26 mouse cellular contexts compared by ENCODE assay signal in the genomic region with DNA sequence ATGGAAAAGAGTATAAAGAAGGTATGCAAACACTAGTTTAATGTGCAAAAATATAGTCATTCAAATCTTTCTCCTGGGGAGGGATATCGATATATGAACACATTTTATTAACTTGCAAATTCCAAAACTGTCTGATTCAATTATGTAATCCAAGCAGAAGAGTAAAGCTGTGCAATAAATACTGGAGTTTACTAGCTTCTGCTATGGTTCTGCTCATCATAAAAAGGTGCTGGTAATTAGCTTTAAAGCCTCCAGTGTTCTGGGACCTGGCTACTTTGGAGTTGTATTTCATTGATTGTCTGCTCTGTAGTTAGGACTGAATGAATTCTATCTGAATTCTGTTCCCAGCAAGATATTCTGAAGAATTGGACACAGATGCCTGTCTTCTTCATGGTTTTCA.
DNase-seq lines count a peak whose midpoint lies in the region; ATAC-seq lines count a peak whose summit lies in the region.
"Had no signal": no experiment of that assay in that cellular context is flagged by ENCODE, and none has a peak within 500 bp of the region (broad histone marks: within the 10 kb centered on the region; RNA-seq: fewer than 3 reads in every experiment).

No protein-coding gene starts in this region.

- H3K36me3 ChIP-seq in limb, embryonic 11.5 days (ENCODE audit: control insufficient read depth, insufficient read depth, low read length): no peaks in the 10 kb centered on the region
- H3K36me3 ChIP-seq in limb, embryonic 10.5 days: no peaks in the 10 kb centered on the region
- H3K36me3 ChIP-seq in limb, embryonic 13.5 days: no peaks in the 10 kb centered on the region
- no peaks in the 10 kb centered on the region for H3K36me3 ChIP-seq in hindbrain, embryonic 13.5 days
- H3K36me3 ChIP-seq: embryonic facial prominence, embryonic 13.5 days; forebrain, embryonic 15.5 days; G1E had no signal

- peak; percentile 6 for DNase-seq in embryo, embryonic 10.5 days (ENCODE audit: low spot score)
- no peak for DNase-seq in embryo, embryonic 9.5 days (ENCODE audit: extremely low spot score)
- DNase-seq in limb, embryonic 11.5 days (ENCODE audit: low spot score): no peak
- no peak for DNase-seq in limb, embryonic 10.5 days (ENCODE audit: low spot score)
- no peak for DNase-seq in adipocyte (ENCODE audit: low spot score)
- DNase-seq: adrenal gland, adult 2 months; adrenal gland, postnatal 10 days; adrenal gland, postnatal 25 days; B cell, adult 2 months; cerebellum, adult 11 months; cerebellum, adult 18-20 months; cerebellum, adult 8-10 months; cerebellum, adult 9-11 months; cerebellum, postnatal 14 days; cerebellum, postnatal 36 days; forebrain, postnatal 0 days had no signal

- H3K4me2 ChIP-seq in limb, embryonic 11.5 days (ENCODE audit: low read depth, severe bottlenecking): no peak overlapping the region
- H3K4me2 ChIP-seq in limb, embryonic 13.5 days (replicated peaks): no peak overlapping the region
- H3K4me2 ChIP-seq in hindbrain, embryonic 13.5 days: no peak overlapping the region
- H3K4me2 ChIP-seq: embryonic facial prominence, embryonic 13.5 days; forebrain, embryonic 13.5 days; forebrain, embryonic 15.5 days had no signal

- H3K27ac ChIP-seq in limb, embryonic 11.5 days (replicated peaks; ENCODE audit: low read depth, low read length): no peak overlapping the region
- H3K27ac ChIP-seq in limb, embryonic 10.5 days: no peak overlapping the region
- H3K27ac ChIP-seq in limb, embryonic 13.5 days: no peak overlapping the region
- H3K27ac ChIP-seq in hindbrain, embryonic 13.5 days: no peak overlapping the region
- H3K27ac ChIP-seq: embryonic facial prominence, embryonic 13.5 days; forebrain, embryonic 13.5 days; forebrain, embryonic 15.5 days had no signal

- H3K9me3 ChIP-seq in limb, embryonic 11.5 days (ENCODE audit: control insufficient read depth, low read length): no peaks in the 10 kb centered on the region
- H3K9me3 ChIP-seq in limb, embryonic 10.5 days (replicated peaks): no peaks in the 10 kb centered on the region
- no peaks in the 10 kb centered on the region for H3K9me3 ChIP-seq in limb, embryonic 13.5 days
- no peaks in the 10 kb centered on the region for H3K9me3 ChIP-seq in hindbrain, embryonic 13.5 days
- H3K9me3 ChIP-seq: embryonic facial prominence, embryonic 13.5 days; forebrain, embryonic 13.5 days; forebrain, embryonic 15.5 days; G1E had no signal

- H3K9ac ChIP-seq in limb, embryonic 11.5 days (ENCODE audit: low read length): no peak overlapping the region
- no peak overlapping the region for H3K9ac ChIP-seq in limb, embryonic 13.5 days
- H3K9ac ChIP-seq in hindbrain, embryonic 13.5 days: no peak overlapping the region
- H3K9ac ChIP-seq: embryonic facial prominence, embryonic 13.5 days; forebrain, embryonic 13.5 days; forebrain, embryonic 15.5 days; forebrain, postnatal 0 days had no signal

- 0 out of 2 replicates have a peak, but pooled peaks cover 2% of the 10 kb centered on the region for H3K4me1 ChIP-seq in limb, embryonic 11.5 days (ENCODE audit: control insufficient read depth, insufficient read depth, low read length)
- peaks cover 4% of the 10 kb centered on the region; the same call in 1 of the 2 replicates for H3K4me1 ChIP-seq in limb, embryonic 10.5 days
- peaks cover 9% of the 10 kb centered on the region; the same call in 1 of the 2 replicates for H3K4me1 ChIP-seq in limb, embryonic 13.5 days
- H3K4me1 ChIP-seq in hindbrain, embryonic 13.5 days (replicated peaks): no peaks in the 10 kb centered on the region
- H3K4me1 ChIP-seq: forebrain, embryonic 13.5 days; forebrain, embryonic 15.5 days had no signal

- WGBS in limb, embryonic 11.5 days: 46% methylated on average over 1 of the region's 1 CpGs
- 69% methylated on average over 1 of the region's 1 CpGs for WGBS in limb, embryonic 10.5 days
- whole genome bisulfite sequencing in limb, embryonic 13.5 days: 17% methylated on average over 1 of the region's 1 CpGs
- 82% methylated on average over 1 of the region's 1 CpGs for WGBS in hindbrain, embryonic 13.5 days

- ATAC-seq in limb, embryonic 11.5 days (ENCODE audit: insufficient number of reproducible peaks, low FRiP score, low TSS enrichment, low read depth): 0 out of 2 replicates have a peak, but pooled peaks have one; percentile 13
- ATAC-seq in limb, embryonic 13.5 days (ENCODE audit: low FRiP score, low read depth): peak; percentile 59
- ATAC-seq in hindbrain, embryonic 13.5 days (ENCODE audit: low FRiP score): no peak
- ATAC-seq: activated CD4-positive, CD25-positive, alpha-beta regulatory T cell, adult 4 months; CD4-positive, CD25-positive, alpha-beta regulatory T cell, adult 4 months; forebrain, embryonic 13.5 days; forebrain, embryonic 15.5 days; forebrain, postnatal 0 days; Patski had no signal

- no peak overlapping the region for H3K4me3 ChIP-seq in limb, embryonic 11.5 days (ENCODE audit: low read depth, low read length)
- no peak overlapping the region for H3K4me3 ChIP-seq in limb, embryonic 10.5 days
- H3K4me3 ChIP-seq in limb, embryonic 13.5 days: no peak overlapping the region
- no peak overlapping the region for H3K4me3 ChIP-seq in hindbrain, embryonic 13.5 days
- H3K4me3 ChIP-seq: embryonic facial prominence, embryonic 13.5 days; forebrain, embryonic 13.5 days; forebrain, embryonic 15.5 days had no signal

- no peaks in the 10 kb centered on the region for H3K27me3 ChIP-seq in limb, embryonic 11.5 days (ENCODE audit: control insufficient read depth, insufficient read depth, low read length)
- no peaks in the 10 kb centered on the region for H3K27me3 ChIP-seq in limb, embryonic 10.5 days (ENCODE audit: low read depth, poor library complexity, severe bottlenecking)
- 0 out of 2 replicates have a peak, but pooled peaks cover 6% of the 10 kb centered on the region for H3K27me3 ChIP-seq in limb, embryonic 13.5 days
- H3K27me3 ChIP-seq in hindbrain, embryonic 13.5 days: no peaks in the 10 kb centered on the region
- H3K27me3 ChIP-seq: CH12.LX; embryonic facial prominence, embryonic 13.5 days; forebrain, embryonic 13.5 days; forebrain, embryonic 15.5 days; Patski had no signal
